Mouse (Mus musculus): Measurements from ENCODE around the gene Pgp. TPM values are rescaled to one million over a fixed set of nuclear protein-coding genes. Genes with fewer than 3 reads are reported as not detected.

The Pgp gene
- polyA plus RNA-seq, 1 experiment from 2014 or later: 53.3 TPM

DNA sequence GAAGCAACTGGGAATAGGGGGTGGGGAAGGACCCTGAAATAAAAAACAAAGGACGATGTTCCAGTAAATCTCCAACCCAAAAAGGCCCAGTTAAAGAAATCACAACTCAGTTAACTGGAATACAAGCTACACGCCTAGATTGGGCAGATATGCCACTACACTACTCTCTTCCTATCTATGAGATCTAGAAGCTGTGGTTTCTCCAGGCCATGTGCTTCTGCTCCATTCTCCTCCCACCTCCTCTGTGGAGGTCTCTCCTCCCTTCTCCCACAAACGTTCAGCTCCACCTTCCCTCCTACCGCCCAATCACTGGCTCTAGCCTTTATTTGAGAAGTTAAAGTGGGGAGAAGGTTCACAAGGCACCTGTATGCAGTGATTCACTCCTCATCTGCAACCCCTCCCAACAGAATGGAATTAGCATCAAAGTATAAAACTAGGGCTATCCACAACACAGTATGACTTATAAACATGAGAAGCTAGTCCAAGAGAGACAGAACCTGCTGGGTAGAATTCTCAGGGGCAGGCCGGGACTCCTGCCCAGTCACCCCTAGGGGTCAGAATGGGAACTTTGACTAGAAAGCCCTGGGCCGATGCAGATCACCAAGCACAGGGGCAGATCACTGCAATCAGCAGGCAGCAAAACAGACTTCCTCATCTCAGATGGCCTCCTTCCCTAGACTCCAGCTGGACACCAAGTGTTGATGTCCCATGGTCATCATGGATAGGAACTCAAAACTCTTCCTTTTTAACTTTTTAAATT, 6.6 kb upstream of the Pgp start:
- 45% methylated on average over 6 of the region's 6 CpGs for WGBS
- Histone ChIP-seq H3K9ac (no peak overlapping the region), H3K9me3 (replicated peaks) (no peaks in the 10 kb centered on the region), H3K4me3 (replicated peaks) (no peak overlapping the region), H3K36me3 (no peaks in the 10 kb centered on the region), H3K27ac (no peak overlapping the region), H3K4me2 (no peak overlapping the region), H3K27me3 (no peaks in the 10 kb centered on the region), H3K4me1 (no peaks in the 10 kb centered on the region)
- no peak for ATAC-seq (replicated peaks; ENCODE audit: low FRiP score)

DNA sequence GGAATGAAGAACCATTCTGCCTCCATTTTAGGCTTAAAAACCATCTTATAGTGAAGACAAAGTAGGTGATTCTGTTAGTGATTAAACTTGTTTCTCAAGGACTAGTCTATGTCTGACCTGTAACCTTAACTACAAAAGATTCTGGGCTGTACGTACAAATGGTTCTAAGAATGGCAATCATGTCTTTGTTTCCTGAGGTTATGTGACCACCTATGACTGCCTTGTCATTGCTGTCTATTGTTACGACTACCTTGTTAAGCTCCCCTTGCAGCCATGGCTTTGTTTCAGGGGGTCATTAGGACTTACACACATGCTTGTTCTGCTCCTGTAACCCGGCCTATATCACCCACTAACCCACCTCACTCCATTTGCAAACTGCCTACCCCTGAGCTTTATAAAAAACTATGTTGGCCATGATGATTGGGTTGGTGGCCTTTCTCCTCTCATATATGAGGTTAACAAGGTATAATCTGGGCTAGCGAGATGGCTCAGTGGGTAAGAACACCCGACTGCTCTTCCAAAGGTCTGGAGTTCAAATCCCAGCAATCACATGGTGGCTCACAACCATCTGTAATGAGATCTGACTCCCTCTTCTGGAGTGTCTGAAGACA, 1.5 kb upstream of the Pgp start:
- Histone ChIP-seq H3K27me3 (no peaks in the 10 kb centered on the region), H3K4me2 (no peak overlapping the region), H3K9me3 (replicated peaks) (no peaks in the 10 kb centered on the region), H3K4me1 (peaks cover 33% of the 10 kb centered on the region), H3K4me3 (replicated peaks) (no peak overlapping the region), H3K27ac (no peak overlapping the region), H3K36me3 (peaks cover 9% of the 10 kb centered on the region), H3K9ac (no peak overlapping the region)
- WGBS: 89% methylated on average over 5 of the region's 5 CpGs
- ATAC-seq (replicated peaks; ENCODE audit: low FRiP score): no peak

DNA sequence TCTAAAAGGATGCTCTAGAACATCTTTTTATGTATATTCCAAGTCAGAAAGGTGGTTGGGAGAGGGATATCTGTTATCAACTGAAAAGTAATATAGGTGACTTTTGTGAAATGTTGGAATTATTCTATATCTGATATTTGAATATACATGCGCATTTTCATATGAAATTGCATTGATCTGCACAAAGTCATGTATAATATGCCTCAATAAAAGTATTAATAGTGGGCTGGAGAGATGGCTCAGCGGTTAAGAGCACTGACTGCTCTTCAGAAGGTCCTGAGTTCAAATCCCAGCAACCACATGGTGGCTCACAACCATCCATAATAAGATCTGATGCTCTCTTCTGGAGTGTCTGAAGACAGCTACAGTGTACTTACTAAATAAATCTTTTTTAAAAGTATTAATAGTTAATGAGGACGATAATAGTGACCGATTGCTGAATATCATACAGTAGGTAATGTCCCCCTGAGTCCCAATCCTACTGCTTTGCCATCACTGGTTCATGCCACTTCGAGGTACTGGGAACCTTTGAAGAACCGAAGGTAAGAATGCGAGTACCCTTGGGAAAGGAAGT, 769 bp upstream of the Pgp start:
- H3K27me3 ChIP-seq: no peaks in the 10 kb centered on the region
- H3K4me2 ChIP-seq: peak overlapping the region; percentile 96
- peak overlapping the region; percentile 82 for H3K4me3 ChIP-seq (replicated peaks)
- H3K9me3 ChIP-seq (replicated peaks): no peaks in the 10 kb centered on the region
- peak overlapping the region; percentile 92 for H3K27ac ChIP-seq
- no peak for ATAC-seq (replicated peaks; ENCODE audit: low FRiP score)
- 20% methylated on average over 7 of the region's 7 CpGs for WGBS
- peaks cover 40% of the 10 kb centered on the region for H3K4me1 ChIP-seq
- H3K9ac ChIP-seq: peak overlapping the region; percentile 83
- H3K36me3 ChIP-seq: peaks cover 16% of the 10 kb centered on the region

DNA sequence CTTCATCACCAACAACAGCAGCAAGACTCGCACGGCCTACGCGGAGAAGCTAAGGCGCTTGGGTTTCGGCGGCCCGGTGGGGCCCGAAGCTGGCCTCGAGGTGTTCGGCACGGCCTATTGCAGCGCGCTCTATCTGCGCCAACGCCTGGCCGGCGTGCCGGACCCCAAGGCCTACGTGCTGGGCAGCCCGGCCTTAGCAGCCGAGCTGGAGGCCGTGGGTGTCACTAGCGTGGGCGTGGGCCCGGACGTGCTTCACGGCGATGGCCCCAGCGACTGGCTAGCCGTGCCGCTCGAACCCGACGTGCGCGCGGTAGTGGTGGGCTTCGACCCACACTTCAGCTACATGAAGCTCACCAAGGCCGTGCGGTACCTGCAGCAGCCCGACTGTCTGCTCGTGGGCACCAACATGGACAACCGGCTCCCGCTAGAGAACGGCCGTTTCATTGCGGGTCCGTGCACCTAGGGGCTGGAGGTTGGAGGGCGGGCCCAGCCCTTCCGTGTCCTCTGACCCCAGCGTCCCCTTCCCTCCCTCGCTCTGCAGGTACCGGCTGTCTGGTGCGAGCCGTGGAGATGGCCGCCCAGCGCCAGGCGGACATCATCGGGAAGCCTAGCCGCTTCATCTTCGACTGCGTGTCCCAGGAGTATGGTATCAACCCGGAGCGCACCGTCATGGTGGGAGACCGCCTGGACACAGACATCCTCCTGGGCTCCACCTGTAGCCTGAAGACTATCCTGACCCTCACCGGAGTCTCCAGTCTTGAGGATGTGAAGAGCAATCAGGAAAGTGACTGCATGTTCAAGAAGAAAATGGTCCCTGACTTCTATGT, 722 bp downstream of the Pgp start:
- peak; percentile 38 for ATAC-seq (replicated peaks; ENCODE audit: low FRiP score)
- peak overlapping the region; percentile 83 for H3K9ac ChIP-seq
- H3K4me3 ChIP-seq (replicated peaks): peak overlapping the region; percentile 82
- peak overlapping the region; percentile 92 for H3K27ac ChIP-seq
- peaks cover 48% of the 10 kb centered on the region for H3K4me1 ChIP-seq
- peak overlapping the region; percentile 96 for H3K4me2 ChIP-seq
- no peaks in the 10 kb centered on the region for H3K27me3 ChIP-seq
- H3K36me3 ChIP-seq: peaks cover 31% of the 10 kb centered on the region
- H3K9me3 ChIP-seq (replicated peaks): no peaks in the 10 kb centered on the region
- WGBS: under 1% methylated on average over 68 of the region's 68 CpGs

DNA sequence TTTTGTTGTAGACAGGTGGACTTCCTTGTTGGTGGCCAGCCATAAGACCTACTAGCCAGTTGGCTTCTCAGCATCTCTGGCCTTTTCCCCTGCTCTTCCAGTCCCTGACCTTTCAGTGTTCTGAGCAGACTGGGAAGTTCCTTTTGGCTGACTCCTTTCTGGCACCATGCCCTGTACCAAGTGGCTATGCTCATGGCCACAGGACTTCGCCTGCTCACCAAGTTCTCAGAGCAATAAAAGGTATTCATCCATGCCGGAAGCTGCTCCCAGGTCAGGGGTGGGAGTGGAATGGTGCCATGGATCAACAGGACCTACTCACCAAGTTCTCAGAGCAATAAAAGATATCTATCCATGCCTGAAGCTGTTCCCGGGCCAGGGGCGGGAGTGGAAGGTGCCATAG, 2.3 kb downstream of the Pgp start:
- peaks cover 47% of the 10 kb centered on the region for H3K36me3 ChIP-seq
- H3K9me3 ChIP-seq (replicated peaks): no peaks in the 10 kb centered on the region
- 25% methylated on average over 4 of the region's 4 CpGs for WGBS
- peak overlapping the region; percentile 96 for H3K4me2 ChIP-seq
- H3K27ac ChIP-seq: peak overlapping the region; percentile 83
- peak overlapping the region; percentile 82 for H3K4me3 ChIP-seq (replicated peaks)
- H3K27me3 ChIP-seq: no peaks in the 10 kb centered on the region
- no peak overlapping the region for H3K9ac ChIP-seq
- peak; percentile 33 for ATAC-seq (replicated peaks; ENCODE audit: low FRiP score)
- H3K4me1 ChIP-seq: peaks cover 54% of the 10 kb centered on the region

DNA sequence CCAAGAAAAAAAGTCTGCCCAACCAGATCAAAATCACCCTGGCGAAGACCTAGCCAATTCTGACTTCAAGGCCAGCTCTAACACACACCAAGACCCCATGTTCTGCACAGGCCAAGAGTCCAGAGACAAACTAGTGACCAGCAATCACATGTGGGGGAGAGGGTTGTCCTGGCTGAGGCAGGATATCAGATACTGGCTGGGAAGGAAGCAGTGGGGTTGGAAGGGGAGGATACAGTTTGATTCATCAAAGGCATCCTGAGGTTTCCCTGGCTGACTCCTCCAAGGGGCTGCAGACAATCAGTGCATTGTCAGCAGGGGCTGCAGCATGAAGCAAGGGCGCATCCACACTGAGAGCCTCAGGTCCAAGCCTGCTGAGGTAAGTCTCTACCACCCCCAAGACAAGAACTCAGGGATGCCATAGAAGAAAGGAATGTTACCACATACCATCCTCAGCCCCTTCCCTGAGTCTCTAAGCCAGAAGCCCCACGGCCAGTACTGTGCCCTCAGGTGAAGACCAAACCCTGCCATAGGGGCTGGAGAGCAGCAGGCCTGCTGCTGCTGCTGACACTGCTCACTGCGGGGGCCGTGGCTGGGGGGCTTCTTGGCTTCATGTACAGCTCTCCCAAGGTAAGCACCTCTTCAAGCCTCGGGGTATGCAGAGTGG, 3.6 kb downstream of the Pgp start, which contains the start of gene Bricd5:
Gene Bricd5, plus strand, starts transcription at position 273 of the 664 bp plus-strand sequence.
- H3K9me3 ChIP-seq (replicated peaks): no peaks in the 10 kb centered on the region
- peaks cover 63% of the 10 kb centered on the region for H3K4me1 ChIP-seq
- peak within 1 kb of the TSS; percentile 82 for H3K4me3 ChIP-seq (replicated peaks)
- 68% methylated on average over 6 of the region's 6 CpGs for WGBS
- H3K4me2 ChIP-seq: peak within 1 kb of the TSS; percentile 96
- H3K27me3 ChIP-seq: no peaks in the 10 kb centered on the region
- H3K27ac ChIP-seq: peak within 1 kb of the TSS; percentile 83
- H3K9ac ChIP-seq: no peak within 1 kb of the TSS; the same call in 1 of the 2 replicates
- peaks cover 51% of the 10 kb centered on the region for H3K36me3 ChIP-seq
- no peak for ATAC-seq (replicated peaks; ENCODE audit: low FRiP score)

DNA sequence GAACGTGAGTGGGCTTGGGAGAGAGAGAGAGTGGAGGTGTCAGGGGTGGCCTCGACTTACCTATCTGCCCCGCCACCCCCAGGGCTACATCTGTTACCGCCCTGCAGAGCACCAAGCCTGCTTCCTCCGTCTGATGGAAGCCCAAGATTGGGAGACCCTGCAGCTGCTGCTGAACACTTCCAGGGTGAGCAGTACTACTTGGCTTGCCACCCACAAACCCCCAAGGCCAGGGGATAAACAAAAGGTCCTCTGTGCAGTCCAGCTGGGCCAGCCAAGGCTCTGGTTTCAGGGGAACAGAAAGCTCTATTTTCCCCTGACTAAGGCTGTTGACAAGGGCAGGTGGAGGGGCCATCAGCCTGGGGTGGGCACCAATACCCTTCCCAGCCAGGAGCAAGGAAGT, 4.4 kb downstream of the Pgp start:
- peaks cover 61% of the 10 kb centered on the region for H3K4me1 ChIP-seq
- H3K27me3 ChIP-seq: no peaks in the 10 kb centered on the region
- peaks cover 51% of the 10 kb centered on the region for H3K36me3 ChIP-seq
- no peak overlapping the region for H3K4me2 ChIP-seq
- no peak overlapping the region for H3K27ac ChIP-seq
- WGBS: 78% methylated on average over 5 of the region's 5 CpGs
- H3K9me3 ChIP-seq (replicated peaks): no peaks in the 10 kb centered on the region
- no peak overlapping the region; the same call in 1 of the 2 replicates for H3K9ac ChIP-seq
- ATAC-seq (replicated peaks; ENCODE audit: low FRiP score): no peak
- no peak overlapping the region for H3K4me3 ChIP-seq (replicated peaks)

DNA sequence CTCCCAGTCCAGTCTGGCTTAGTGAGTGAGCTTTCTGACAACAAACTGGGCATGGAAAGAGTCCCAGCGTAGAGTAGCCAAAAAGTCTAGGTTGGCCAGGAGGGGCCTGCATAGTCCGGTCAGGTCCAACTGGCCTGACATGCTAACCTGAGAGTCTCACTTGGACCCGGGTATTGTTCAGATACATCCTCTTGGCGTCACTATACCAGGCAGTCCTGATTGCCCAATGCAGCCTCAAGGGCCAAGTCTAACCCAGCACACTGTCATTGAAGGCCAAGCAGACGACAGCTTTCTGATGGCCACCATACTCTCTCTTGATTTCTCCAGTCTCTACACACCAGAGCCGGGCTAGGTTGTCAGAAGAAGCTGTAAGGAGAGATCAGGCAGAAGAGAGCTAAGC, 5.4 kb downstream of the Pgp start:
- H3K36me3 ChIP-seq: peaks cover 51% of the 10 kb centered on the region
- no peak overlapping the region for H3K4me2 ChIP-seq
- peaks cover 67% of the 10 kb centered on the region for H3K4me1 ChIP-seq
- no peaks in the 10 kb centered on the region for H3K9me3 ChIP-seq (replicated peaks)
- WGBS: 91% methylated on average over 6 of the region's 6 CpGs
- no peak for ATAC-seq (replicated peaks; ENCODE audit: low FRiP score)
- H3K9ac ChIP-seq: no peak overlapping the region
- H3K4me3 ChIP-seq (replicated peaks): no peak overlapping the region
- no peak overlapping the region for H3K27ac ChIP-seq
- no peaks in the 10 kb centered on the region for H3K27me3 ChIP-seq

DNA sequence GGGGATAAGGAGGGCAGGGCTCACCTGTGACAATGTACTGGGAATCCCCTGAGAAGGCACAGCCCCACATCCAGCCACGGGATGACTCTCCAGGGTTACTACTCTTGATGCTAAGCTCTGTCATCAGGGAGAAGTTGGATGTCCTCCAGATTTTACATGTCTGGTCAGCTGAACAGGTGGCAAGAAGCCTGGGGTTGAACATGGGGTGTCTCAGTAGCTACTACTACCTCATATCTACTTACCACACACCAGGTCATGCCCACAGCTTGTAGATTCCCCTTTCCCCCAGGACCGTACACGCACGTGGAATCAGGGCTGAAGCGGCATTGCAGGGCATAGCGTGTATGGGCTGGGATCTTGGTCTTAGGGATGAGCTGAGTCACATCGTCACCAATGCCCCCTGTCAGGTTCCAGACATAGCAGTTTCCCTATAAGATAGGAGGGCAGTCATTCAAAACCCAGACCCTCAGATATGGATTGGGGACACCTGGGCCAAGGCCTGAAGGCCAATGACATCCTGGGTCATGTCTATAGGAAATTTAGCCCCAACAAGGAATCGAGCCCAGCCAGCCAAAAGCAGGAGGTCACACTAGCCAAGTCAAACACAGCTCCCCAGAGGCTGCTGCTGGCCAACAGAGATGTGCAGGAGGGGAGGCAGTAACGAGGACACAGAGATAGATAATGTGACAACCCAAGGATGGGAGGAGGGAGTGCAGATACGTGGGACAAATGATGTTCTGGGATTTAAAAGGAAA, 6.0 kb downstream of the Pgp start:
- H3K9ac ChIP-seq: no peak overlapping the region
- no peaks in the 10 kb centered on the region for H3K27me3 ChIP-seq
- H3K27ac ChIP-seq: no peak overlapping the region
- H3K9me3 ChIP-seq (replicated peaks): no peaks in the 10 kb centered on the region
- ATAC-seq (replicated peaks; ENCODE audit: low FRiP score): no peak
- H3K4me1 ChIP-seq: peaks cover 61% of the 10 kb centered on the region
- WGBS: 90% methylated on average over 10 of the region's 10 CpGs
- H3K36me3 ChIP-seq: peaks cover 51% of the 10 kb centered on the region
- no peak overlapping the region for H3K4me2 ChIP-seq
- H3K4me3 ChIP-seq (replicated peaks): no peak overlapping the region

DNA sequence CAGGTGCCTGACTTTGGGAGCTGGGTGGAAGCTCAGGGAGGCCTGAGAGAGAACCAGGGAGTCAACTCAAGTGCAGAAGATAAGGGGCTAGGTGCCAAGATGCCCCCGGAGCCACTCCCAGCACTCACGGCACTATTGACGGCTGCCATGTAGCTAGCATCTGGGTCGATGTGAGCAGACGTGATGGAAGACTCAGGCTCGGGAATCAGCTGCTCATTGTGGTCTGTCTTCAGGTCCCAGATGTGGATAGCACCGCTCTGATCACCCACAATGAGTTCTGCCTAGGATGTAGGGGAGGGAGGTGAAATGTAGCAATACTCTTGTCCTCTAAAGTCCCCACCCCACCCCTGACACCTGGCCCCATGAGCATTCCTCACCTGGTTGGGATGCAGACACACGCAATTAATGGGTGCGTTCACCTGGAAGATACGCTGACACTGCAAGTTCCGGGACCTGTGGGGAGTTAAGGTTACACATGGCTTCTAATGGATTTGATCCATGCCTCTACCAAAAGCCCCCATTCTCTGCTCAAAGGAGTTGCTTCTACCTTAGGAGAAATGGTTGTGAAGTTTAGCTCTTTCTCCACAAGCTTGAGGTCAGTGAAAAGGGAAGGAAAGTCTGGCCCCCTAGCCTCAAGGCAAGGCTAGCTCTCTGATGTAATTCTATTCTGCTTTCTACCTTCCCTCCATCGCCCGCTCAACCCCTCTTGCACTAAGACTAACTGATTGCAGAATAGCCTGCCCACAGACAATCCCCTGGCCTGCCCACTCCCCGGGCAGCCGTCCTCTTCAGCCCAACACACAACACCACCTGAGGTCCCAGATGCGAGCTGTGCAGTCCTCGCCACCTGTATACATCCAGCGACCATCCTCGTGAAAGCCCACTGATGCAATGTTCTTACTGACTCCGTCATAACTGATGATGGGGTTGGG, 7.1 kb downstream of the Pgp start:
- no peak overlapping the region for H3K27ac ChIP-seq
- H3K9ac ChIP-seq: 0 out of 2 replicates have a peak overlapping the region, but pooled peaks have one; percentile 7
- H3K4me2 ChIP-seq: peak overlapping the region; percentile 67
- ATAC-seq (replicated peaks; ENCODE audit: low FRiP score): no peak
- H3K4me1 ChIP-seq: peaks cover 50% of the 10 kb centered on the region
- H3K27me3 ChIP-seq: no peaks in the 10 kb centered on the region
- H3K4me3 ChIP-seq (replicated peaks): peak overlapping the region; percentile 74
- H3K9me3 ChIP-seq (replicated peaks): no peaks in the 10 kb centered on the region
- H3K36me3 ChIP-seq: peaks cover 51% of the 10 kb centered on the region
- 90% methylated on average over 20 of the region's 20 CpGs for WGBS
